Mouse (Mus musculus) layer of hippocampus, adult 9-11 months (tissue): ENCODE results near the gene Idi1.
"Not testable (repeated sequence)": the region's sequence is repeated elsewhere in the genome, so short reads cannot be mapped to it uniquely, and the experiment has no call there.

Experiments
- DNase-seq: peaks from one replicate; pipeline ENCODE4 v3.0.0; 2022

Gene Idi1

DNA sequence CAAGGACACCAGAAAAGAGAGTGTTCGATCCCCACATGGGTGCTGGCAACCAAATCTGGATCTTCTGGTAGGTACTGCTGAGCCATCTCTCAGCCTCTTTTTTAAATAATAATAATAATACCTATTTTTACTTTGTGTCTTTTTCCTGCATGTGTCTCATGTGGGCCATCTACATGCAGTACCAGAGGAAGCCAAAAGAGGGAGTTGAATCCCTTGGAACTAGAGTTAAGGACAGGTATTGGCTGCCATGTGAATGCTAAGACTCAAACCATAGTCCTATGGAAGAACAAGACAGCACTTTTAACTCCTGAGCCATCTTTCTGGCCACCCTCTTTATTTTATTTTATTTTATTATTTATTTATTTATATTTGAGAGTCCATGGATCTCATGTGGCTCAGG, 3.3 kb downstream of the Idi1 start:
- no peak for DNase-seq

DNA sequence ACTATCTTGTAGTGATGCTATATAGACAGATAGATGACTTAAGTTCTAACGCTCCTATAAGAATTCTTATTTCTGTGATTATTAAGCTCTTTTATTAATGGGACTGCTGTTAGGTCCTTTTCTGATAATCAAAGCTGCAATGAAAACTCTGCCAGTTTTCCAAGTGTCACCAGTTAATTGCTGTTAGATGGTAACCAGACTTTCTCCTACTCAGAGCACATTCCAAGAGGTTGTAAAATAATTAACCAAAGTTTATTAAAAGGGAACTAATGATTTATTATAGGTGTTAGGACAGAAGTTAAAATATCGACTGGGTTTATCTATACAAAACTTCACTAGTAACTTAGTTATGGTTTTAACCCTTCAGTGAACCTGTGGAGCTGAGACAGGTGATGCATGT, 20.7 kb downstream of the Idi1 start:
- DNase-seq: not testable (repeated sequence)

DNA sequence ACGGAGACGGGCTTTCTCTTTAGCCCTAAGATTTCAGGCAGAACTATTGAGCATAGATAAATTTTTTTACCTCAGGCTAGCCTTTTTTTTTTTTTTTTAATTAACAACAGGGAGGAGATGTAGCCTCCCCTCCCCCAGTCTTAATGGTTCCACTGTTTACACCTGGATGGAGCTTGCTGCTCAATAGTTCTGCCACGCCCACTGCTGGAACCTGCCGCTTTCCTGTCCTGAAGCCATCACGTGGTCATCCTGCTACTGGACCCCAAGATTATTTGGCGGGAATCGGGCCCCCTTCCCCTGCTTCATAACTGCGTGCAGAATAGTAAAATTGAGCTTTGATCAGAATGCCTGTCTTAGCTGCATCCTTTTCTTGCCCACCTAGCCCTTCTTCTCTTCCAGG, 28.6 kb downstream of the Idi1 start:
- not testable (repeated sequence) for DNase-seq

DNA sequence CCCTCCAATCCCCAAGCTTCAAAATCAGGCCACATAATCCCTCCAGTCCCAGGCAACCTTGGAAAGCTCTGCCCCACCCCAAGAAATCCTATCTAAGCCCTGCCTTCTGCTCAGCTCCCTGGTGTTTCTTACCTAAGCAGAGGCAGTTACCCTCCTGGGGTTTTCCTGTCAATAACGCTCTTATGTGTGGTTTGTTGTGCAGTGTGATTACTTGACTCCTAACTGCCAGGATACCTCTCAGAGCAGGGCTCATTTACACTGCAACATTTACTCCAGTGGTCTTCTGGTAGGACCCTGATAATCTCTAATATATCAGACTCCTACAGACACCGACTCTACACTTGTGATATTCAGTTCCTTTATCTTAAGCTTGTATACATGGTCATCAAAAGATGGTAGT, 48.2 kb downstream of the Idi1 start:
- no peak for DNase-seq

DNA sequence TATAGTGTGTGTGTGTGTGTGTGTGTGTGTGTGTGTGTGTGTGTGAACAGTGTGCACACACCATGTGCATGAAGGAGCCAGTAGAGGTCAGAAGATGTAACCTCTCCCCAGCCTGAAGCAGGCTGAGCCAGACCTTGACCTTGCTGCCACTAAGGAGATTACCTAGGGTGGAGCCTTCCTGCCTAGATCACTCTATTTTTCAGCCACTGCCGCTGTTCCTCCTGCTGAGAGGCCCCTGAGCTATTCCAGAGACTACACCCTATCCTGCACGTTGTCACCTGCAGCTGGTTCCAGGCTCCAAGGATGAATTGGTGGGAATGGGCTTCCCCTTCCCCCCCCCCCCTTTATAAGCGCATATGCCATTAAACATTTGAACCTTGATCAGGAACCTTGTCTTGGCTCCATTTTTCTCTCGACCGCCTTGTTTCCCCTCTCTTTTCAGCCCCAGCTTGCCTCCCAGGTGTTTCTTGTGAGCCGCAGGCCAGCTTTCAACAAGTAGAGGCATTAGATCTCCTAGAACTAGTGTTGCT, 52.4 kb downstream of the Idi1 start:
- not testable (repeated sequence) for DNase-seq

DNA sequence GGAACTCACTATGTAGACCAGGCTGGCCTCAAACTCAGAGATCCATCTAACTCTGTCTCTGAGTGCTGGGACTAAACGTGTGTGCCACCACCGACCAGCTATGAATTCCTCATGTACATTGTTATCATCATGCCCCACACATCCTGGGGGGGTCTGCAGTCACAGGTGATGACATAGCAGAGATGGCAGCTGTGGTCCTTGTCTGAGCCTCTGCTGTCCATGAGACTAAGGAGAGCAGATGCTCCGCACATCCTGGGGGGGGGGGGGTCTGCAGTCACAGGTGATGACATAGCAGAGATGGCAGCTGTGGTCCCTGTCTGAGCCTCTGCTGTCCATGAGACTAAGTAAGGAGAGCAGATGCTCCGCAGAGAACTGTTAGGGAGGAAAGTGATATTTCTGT, 55.8 kb downstream of the Idi1 start:
- not testable (repeated sequence) for DNase-seq

DNA sequence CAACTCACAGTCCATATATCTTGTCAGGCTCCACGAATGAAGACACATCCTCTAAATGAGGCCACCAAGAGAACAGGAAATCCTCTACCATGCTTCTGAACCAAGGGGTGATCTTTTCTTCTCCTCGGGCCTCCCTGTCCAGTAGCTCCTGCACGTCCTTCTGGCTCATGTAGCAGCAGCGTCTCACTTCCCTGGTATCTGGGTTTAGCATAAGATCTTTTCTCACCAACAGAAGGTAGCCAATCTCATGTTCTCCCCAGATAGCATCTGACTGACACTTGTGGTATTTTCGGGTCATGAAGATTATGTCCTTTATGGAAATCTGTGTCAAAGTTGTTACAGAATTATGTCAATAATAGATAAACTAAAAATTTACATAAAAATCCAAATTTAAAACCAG, 56.4 kb downstream of the Idi1 start:
- not testable (repeated sequence) for DNase-seq
